Mouse (Mus musculus): ENCODE data around the gene Zc3h8.

Zc3h8 gene

DNA sequence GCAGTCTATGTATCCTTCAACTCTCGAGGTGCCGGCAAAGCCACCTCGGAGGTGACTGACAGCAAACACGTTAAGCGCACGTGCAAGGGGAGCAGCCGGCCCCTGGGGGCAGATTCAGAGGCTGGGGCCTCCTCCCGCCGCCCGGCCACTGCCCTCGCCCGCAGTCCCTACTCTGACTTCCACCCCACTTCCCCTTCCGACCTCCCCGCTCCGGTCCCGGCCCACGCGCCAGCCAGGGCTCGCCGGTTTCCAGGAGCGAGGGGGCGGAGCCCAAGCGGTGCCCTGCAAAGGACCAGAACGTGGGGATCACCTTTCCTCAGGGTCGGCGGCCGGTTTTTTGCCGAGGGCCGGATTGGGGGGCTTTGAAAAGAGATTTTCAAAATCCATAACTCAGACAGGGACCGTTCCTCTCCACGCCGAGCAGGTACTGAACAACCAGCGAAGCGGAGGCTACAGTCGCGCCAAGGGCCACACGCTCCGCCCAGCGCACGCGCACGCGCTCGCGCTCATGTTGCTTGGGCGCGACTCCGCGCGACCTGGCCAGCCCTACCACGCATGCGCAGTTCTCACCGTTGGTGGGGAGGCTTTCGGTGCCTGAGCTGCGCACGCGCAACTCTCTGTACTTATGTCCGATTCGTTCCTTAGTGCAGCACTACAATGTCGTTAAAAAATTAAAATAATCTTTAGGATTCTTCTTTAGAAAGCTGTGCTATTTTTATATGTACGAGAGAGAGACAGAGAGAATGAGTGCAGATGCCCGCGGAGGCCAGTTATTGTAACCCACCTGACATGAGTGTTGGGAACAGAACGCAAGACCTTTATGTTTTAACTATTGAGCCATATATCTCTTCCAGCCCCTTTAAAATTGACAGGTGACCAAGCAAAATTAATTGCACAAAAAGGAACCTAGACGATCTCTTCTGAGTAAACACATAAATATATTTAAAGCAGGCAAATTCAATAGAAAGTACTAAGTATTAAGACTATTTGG, at the start of gene Zc3h8:
Gene Zc3h8 (minus strand): TSS at position 540 of the 991 bp plus-strand sequence.
- in situ Hi-C loops (cut with MboI; ENCODE audit: low pct_unique_long_range_greater_than_20kb in 1 of 2, low sequenced_read_pairs in 2 of 2, unreplicated experiment in 1 of 2), result no loop called here

DNA sequence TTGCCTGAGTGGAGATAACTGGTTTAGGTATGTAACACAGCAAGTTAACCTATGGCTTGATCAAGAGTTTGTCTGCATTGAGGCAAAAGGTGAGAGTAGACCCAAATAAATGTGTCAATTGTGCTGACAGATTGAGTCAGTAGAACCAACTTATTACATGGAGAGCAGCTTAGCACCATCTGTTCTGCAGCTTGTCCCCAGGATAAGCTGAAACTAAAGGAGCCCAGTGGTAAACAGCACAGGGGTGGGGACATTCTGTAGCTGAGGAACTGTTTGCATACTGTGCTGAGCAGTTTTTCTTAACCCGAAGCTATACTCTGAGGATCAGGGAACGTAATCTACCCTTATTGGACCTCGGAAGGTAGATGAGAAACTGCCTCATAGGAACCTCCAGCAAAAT, 40.9 kb upstream of the Zc3h8 start:
- in situ Hi-C loops (cut with MboI; ENCODE audit: low pct_unique_long_range_greater_than_20kb in 1 of 2, low sequenced_read_pairs in 2 of 2, unreplicated experiment in 1 of 2), result no loop called here

DNA sequence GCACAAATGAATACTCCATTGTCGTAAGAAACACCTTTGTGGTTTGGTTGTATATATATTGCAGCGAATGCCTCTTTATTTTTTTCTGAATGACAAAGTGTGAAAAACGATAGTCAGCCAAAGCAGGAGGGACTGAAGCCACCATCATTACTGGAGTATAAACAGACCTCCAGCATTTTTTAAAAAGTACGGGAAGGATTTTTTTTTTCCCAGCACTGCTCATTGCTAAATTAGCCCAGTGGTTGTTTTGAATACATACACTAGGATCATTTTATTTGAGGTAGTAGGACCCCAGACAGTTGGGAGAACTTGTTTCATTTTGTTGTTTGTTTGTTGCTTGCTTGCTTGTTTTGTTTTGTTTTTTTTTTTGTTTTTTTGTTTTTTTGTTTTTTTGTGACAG, 31.7 kb upstream of the Zc3h8 start:
- in situ Hi-C loops (cut with MboI; ENCODE audit: low pct_unique_long_range_greater_than_20kb in 1 of 2, low sequenced_read_pairs in 2 of 2, unreplicated experiment in 1 of 2), result no loop called here

DNA sequence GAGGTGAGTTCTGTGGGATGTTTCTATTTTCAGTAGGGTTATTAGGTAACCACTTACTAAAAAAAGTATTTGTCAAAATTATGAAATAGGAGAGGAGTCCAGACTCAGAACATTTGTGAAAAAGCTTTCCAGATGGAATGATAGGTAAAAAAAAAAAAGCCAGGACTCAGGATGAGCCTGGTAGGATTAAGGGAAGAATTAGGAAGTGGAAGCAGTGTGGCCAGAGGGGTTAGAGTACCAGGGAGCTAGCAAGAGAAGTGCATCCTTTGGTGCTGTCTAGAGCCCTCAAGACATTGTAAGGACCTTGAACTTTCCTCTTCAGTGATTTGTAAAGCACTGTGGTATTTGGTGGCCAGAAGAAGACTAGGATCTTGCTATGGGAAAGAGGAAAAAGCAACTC, 28.4 kb upstream of the Zc3h8 start:
- in situ Hi-C loops (cut with MboI; ENCODE audit: low pct_unique_long_range_greater_than_20kb in 1 of 2, low sequenced_read_pairs in 2 of 2, unreplicated experiment in 1 of 2), result no loop called here

DNA sequence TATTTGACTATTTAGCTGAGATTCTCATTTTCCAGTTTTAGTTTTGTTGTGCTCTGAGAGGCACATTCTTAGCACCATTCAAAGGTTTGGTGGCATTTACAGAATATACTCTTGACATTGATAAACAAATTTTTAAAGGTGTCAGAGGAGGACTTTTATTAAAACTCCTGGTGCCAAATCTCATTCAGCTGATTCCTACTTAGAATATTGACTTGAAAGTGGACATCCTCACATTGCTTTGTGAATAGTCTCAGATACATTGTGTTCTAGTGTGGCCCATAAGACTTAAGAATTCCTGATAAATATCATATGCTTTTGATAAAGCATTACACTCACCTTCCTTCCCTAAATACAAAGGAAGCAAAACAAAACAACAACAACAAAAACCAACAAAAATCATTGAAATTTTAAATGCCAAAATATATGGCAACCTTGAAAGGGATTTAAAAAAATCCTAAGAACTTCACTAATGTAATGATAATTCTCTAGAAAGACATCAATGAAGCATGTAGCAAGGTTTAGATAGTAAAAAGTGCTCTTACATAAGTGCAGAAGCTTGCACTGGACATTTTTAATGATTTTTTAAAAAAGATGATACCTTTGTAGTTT, 24.7 kb upstream of the Zc3h8 start:
- in situ Hi-C loops (cut with MboI; ENCODE audit: low pct_unique_long_range_greater_than_20kb in 1 of 2, low sequenced_read_pairs in 2 of 2, unreplicated experiment in 1 of 2), result no loop called here

DNA sequence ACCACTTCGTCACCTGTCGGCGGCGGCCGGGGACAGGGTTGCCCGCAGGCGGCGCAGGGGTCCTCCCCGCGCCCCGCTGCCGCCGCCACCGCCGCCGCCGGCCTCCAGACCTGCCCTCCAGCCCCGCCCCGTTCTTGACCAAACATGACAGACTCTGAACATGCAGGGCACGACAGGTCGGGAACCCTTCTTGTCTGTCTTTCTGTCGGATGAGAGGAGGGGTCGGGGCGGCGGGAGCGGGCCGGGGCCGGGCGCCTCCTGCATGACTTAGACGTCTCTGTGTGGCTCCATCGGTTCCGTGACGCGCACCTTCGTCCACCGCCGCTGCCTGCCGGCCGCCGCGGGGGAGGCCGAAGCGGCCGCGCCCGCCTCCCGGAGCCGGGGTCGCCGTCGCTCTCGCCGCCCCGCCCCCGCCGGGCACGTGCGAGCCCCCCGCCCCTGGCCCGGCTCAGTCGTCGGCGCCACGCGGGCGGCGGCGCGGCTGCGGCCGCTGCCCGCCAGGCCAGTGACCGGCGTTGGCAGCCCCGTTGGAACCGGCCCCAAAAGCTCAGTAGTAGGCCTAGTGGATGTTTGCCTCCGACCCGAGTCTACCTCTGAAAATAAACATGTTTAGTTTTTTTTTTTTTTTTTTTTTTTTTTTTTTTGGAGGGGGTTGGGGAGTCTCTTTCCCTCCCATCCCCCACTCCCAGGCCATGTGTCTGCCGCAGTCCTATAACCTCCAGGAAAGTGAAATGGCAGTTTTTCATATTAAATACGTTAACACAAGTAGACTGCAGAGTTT, 24.0 kb upstream of the Zc3h8 start, which contains the start of gene Gm10762:
Gene Gm10762 (minus strand): TSS at position 65 of the 781 bp plus-strand sequence.
- in situ Hi-C loops (cut with MboI; ENCODE audit: low pct_unique_long_range_greater_than_20kb in 1 of 2, low sequenced_read_pairs in 2 of 2, unreplicated experiment in 1 of 2), result no loop called here

DNA sequence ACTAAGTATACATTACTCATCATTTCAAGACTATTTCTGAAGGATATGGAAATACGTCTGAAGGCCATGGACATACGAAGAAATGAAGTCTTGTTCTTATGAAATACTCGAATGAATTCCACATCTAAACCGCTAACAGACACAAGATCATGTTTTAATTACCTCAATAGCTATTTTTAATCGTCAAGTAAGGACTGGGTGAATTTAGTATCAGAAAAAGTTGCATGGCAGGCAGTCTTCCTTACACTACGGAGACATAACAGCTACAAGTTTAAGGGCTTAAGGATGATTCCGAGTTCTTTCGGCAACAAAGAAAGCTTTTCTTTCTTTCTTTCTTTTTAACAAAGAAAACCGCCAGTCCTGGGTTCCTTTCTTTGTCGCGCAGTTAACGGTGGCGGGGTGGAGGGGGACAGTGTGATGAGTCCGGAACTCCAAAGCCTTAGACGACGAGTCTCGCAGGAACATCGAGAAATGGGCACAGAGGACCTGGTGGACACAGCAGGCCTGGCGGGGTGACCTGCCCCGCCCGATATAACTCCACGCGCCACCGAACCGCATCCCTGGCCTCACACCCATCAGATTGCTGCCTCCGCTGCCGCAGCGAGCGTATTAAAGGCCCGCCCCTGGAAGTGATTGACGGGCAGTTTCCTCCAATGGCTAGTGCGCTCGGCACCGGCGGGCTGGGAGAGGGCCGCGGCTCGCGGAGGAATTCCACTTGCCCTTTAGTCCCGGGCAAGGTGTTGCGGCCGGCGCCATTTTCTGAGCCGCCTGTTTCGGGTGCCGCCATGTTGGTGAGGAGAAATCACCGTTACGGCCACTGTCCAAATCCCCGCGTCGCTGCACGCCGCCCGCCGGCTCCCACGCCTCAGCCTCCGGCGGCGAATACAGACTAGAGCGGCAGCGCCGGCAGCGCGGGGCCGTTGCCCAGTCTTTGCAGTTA, 23.0 kb upstream of the Zc3h8 start, which contains the start of gene Zc3h6:
Gene Zc3h6 (plus strand): TSS at position 762 of the 940 bp plus-strand sequence.
- in situ Hi-C loops (cut with MboI; ENCODE audit: low pct_unique_long_range_greater_than_20kb in 1 of 2, low sequenced_read_pairs in 2 of 2, unreplicated experiment in 1 of 2), result no loop called here

DNA sequence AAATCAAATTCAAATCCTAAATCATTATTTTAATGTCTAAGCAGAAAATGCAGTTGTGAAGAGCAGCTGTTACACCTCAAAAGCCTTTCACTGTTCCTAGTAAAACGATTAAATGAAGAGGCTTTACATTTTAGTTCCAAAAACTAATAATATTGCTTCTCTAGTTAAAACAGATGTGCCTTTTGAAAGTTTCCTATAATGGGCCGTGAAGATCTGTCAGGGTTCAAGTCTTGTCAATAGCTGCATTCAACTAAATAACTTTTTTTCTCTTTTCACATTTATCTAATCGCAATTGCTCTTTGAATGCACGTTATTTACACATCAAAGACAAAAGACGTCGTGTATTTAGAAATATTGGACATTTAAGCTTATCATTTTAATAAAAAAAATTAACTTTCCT, 22.4 kb upstream of the Zc3h8 start:
- in situ Hi-C loops (cut with MboI; ENCODE audit: low pct_unique_long_range_greater_than_20kb in 1 of 2, low sequenced_read_pairs in 2 of 2, unreplicated experiment in 1 of 2), result no loop called here

DNA sequence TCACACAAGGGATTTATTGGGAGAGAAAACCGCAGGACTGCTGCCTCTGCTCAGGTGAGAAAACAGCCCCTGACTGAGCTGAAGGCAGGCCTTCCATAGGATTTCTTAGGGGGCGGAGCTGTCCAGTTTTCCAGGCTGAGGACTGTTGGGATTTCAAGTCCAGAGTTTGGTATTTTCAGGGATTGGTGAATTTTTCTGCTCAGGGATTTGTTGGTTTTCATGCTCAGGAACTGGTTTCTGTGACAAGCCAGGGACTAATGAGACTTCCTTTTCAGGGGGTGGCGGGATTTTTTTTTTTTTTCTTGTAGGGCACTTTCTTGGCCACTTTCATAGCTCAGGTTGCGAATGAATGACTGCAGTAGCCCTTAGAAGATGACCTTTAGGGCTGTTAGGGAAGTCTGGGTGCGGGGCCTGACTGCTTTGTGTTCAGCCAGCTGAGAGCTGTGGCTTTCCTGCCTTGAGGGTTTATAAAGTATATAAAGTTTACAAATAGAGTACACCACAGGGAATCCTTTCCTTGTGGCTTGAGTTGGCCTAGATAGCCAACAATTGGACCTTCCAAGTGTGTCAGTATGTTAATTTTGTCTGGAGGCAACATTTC, 21.7 kb upstream of the Zc3h8 start:
- in situ Hi-C loops (cut with MboI; ENCODE audit: low pct_unique_long_range_greater_than_20kb in 1 of 2, low sequenced_read_pairs in 2 of 2, unreplicated experiment in 1 of 2), result no loop called here

DNA sequence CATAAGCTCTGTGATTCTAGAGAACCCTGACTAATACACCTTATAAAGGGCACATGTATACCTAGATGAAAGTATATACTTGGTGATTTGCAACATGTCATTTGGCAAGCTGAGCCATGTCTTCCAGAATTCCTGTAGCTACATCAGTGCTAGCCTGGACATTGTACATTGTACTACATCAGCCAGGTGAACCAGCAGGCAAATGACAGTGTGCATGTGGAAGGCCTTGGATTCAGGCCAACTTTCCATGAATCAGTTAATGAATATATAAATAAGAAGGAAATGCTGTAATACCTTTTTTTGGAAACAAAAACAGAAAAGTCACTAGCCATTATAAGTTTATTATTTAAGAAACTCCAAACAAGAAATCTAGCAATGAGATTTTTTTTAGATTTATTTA, 10.3 kb upstream of the Zc3h8 start:
- in situ Hi-C loops (cut with MboI; ENCODE audit: low pct_unique_long_range_greater_than_20kb in 1 of 2, low sequenced_read_pairs in 2 of 2, unreplicated experiment in 1 of 2), result no loop called here

DNA sequence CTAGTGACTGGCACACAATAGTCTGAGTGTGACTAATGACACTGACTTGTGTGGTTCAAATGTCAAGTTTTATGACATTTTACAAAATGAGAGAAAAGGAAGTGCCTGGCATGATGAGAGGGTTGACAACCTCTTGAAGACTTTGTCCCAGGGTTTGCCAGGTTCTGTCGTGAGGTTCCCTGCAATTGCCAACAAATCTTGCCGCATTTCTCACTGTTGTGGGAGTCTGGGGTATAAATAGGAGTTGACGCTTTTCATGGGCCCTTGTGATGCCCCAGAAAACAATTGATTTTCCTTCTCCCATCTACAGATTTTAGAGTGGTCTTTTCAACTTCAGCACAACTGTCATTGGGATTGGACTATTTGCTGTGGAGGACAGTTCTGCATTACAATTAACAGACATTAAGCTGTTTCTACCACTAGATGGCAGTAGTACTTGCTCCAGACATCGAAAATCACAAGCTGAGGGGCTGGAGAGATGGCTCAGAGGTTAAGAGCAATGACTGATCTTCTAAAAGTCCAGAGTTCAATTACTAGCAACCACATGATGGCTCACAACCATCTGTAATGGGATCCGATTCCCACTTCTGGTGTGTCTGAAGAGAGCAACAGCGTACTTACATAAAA, 4.2 kb upstream of the Zc3h8 start:
- in situ Hi-C loops (cut with MboI; ENCODE audit: low pct_unique_long_range_greater_than_20kb in 1 of 2, low sequenced_read_pairs in 2 of 2, unreplicated experiment in 1 of 2), result no loop called here

DNA sequence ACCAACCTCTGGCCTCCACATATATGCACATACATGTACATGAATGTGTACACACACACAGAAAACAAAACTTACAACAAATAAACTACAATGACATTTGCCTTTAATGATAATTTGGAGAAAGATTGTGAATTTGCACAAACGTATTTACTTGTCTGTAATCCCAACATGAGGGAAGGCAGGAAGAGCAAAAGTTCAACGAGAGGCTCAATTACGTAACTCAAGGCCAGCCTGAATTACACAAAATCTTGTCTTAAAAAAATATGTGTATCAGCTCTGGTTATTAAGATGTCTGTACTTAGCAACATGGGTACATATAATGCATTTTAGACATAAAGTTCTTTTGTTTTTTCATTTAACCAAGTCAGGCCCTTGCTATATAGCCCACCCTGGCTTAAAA, 7.6 kb downstream of the Zc3h8 start:
- in situ Hi-C loops (cut with MboI; ENCODE audit: low pct_unique_long_range_greater_than_20kb in 1 of 2, low sequenced_read_pairs in 2 of 2, unreplicated experiment in 1 of 2), result no loop called here

DNA sequence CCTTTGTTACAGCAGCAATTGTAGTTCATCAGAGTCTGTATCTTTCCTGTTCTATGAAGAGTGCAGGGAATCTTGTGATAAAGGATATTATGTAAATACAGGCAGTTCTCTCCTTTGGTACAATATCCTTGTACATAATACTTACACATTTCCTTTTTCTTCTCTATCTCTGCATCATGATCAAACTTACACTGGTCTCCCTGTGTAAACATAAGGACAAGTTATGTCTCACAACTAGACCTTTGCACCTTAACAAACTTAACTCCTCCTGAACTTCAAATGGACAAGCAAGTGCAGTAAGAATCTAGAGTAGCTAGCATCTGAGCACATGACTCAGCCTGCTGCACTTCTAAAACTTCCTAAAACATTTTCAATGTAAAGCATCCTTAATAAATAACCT, 13.2 kb downstream of the Zc3h8 start:
- in situ Hi-C loops (cut with MboI; ENCODE audit: low pct_unique_long_range_greater_than_20kb in 1 of 2, low sequenced_read_pairs in 2 of 2, unreplicated experiment in 1 of 2), result no loop called here

DNA sequence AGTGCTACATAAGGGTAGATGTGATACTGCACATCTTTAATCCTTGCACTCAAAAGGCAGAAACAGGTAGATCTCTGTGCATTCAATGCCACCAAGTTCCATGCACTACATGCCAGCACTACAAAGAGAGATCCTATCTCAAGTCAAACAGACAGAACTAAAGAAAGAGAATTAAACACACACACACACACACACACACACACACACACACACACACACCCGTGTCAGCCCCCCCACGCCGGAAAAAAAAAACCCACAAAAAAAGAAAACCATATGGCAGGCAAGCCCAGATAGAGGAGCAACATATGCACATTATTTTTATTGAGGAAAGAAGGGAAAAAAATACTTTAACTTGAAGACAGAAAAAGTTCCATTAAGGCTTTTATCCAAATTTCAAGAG, 15.4 kb downstream of the Zc3h8 start:
- in situ Hi-C loops (cut with MboI; ENCODE audit: low pct_unique_long_range_greater_than_20kb in 1 of 2, low sequenced_read_pairs in 2 of 2, unreplicated experiment in 1 of 2), result no loop called here

DNA sequence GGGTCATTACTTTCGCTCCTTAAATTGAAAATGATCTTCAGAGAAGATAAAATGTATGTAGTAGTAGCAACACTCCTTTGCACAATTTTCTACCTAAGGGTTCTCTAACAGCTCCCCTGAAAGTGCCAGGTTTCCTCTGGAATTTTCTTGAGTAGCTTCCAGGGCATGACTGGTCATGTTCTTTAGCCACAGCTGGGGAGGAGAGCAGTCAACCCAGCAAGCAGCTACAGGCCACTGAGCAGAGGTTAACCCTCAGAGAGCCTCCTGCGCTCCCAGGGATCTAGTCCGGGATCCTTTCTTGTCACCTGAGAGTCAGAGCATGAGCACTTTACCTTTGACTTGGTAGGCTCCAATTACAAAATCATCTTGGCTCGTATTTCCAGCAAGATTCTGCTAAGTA, 19.1 kb downstream of the Zc3h8 start:
- in situ Hi-C loops (cut with MboI; ENCODE audit: low pct_unique_long_range_greater_than_20kb in 1 of 2, low sequenced_read_pairs in 2 of 2, unreplicated experiment in 1 of 2), result no loop called here

DNA sequence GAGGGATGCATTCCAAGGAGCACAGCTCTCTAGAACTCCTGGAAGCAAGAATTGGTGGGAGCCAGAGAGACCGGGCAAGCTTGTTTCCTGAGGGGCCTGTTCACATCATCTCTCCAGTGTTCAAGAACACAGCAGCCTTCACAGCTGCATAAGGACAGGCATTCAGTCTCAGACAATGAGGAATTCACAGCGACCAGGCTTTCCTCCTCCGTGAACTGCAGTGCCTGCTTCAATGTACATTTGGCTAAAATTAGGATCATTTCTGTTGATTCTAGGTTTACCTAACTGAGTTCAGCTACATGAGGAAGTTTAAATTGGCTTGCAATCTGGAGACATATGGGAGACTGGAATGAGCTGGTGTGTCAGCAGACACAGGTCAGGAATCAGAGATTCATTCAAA, 27.3 kb downstream of the Zc3h8 start:
- in situ Hi-C loops (cut with MboI; ENCODE audit: low pct_unique_long_range_greater_than_20kb in 1 of 2, low sequenced_read_pairs in 2 of 2, unreplicated experiment in 1 of 2), result no loop called here

DNA sequence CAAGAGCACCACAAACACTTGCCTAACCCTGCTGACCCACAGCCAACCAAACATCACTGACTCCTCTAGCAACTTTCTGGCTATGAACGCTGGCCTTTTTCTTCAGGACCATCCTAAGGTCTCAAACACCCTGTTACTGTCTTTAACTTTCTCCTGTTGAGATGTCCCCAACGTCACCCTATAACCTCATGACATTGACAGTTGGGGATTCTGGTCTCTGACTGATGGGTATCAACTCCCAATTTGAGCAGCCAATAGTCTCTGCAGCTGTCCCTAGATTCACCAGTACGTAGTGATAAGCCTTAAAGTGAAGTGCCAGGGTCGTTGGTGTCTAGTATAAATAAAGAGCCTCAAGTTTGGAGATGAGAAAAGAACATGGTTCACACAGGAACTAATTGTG, 28.9 kb downstream of the Zc3h8 start:
- in situ Hi-C loops (cut with MboI; ENCODE audit: low pct_unique_long_range_greater_than_20kb in 1 of 2, low sequenced_read_pairs in 2 of 2, unreplicated experiment in 1 of 2), result no loop called here

Measured in mouse embryonic stem cell (cell line).